Mouse (Mus musculus): ENCODE data around the gene Pfn3.
"Not testable (repeated sequence)": the region's sequence is repeated elsewhere in the genome, so short reads cannot be mapped to it uniquely, and the experiment has no call there.

Pfn3 gene

DNA sequence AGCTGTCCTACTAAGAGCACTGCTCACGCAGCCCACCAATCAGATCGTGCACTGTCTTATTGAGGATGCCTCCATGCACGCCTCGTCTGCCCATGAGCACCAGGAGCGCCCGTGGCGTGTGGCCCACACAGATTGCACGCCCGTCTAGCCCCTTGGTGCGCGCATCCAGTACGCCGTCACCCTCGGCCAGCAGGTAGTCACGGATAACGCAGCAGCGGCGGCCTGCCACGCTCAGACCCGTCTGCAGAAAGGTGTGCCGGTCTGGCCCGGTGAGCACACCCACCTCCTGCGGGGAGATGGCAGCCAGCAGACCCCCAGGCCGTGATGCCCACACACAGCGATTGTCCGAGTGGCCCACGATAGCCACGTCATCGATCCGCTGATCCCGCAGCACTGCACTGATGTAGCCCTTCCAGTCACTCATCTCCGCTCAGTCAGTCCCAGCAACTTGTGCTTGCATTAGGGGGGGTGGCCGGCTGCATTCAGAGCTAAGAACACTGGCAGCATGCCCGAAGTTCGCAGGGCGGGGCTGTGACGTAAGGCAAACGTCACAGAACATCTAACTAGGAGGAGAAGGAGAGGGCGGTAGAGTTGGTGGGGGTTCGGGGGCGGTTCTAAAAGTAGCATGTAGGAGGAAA, at the start of gene Pfn3:
Gene Pfn3, minus strand, starts transcription at position 490 of the 638 bp plus-strand sequence.
- DNase-seq (ENCODE audit: low spot score) = peak; percentile 20

DNA sequence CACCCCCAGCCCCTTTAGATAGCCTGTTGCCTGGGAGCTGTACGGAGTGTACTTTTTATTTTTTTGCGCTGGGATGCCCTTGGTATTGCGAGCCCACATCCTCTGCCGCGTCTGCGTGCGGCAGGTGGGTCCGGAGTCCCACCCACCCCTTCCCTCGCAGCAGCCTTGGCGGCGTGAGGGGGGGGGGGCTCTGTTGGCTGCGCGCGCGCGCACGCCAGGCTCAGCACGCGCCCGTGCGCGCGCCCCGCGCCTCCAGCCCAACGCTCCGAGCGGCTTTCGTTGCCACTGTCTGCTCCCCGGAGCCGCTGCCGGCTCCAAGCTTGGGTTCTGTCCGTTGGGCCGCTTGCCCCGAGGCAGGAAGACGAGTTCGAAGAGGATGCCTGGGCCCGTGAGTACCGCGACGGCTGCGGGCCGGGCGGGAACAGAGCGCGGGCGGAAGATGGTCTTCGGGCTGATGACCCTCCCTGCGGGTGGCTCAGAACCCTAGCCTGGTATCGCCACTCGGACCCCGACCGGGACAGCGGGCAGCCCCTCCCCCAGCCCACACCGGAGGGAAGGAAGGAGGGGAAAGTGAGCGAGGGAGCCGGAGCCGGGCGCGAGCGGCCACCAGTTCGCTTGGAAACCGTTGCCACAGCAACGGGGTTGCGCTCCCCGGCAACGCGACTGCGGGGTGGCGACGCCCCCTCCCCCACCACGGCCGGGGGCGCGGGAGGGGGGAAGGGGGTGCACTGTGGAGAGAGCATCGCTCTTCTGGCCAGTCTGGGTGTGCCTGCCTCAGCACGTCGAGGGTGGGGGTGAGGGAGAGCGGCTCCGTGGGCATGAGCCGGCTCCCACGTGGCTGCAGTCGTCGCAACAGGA, 49.2 kb upstream of the Pfn3 start, which contains the start of gene Prr7:
Gene Prr7, plus strand, starts transcription at position 241 of the 858 bp plus-strand sequence.
- no peak for DNase-seq (ENCODE audit: low spot score)

DNA sequence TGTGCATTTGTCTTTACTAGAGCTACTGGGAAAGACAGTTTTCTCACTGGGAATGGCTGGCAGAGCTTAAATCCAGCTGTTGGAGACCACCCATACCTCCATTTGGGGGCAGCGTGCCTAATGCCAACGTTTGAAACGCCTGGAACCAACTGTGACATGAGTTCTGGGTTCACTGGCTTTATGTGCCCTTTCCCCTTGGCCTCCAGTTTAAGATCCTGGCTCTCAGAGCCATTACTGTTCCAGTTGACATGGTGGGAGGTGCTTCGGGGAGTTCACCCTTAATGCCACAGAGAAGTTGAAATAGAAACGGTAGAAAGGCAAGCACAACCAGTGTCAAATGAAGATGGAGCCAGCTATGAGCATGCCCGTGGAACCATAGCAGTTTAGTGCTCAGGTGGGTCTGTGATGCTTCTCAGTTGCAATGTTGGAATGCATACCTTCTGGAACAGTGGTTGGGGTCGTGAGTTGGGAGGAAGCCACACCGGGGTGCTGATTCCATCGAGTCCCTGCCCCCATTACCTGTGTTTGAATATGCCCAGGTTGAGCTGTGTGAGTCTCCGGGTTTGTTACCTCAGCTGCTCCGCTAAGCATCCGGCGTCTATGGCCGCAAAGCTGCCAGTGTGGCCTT, 48.5 kb upstream of the Pfn3 start:
- DNase-seq (ENCODE audit: low spot score) = no peak

DNA sequence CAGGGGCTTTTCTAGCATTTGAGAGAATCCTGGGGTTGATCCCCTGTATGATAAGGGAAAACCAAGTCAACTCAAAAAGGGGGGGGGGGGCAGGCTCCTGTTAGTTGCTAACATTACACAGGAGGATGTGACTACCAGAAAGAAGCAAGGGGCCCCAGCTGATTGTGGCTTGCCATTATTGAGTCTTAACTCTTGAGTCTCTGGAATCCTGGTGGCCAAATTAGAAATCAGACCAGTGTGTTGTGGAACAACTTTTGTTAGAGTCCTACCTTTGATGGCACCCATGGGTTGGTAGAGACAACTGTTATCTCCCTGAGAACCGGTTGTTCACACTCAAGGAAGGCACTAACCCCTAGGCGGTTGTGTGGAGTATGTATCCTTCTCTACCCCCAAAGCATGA, 47.9 kb upstream of the Pfn3 start:
- DNase-seq (ENCODE audit: low spot score) = no peak

DNA sequence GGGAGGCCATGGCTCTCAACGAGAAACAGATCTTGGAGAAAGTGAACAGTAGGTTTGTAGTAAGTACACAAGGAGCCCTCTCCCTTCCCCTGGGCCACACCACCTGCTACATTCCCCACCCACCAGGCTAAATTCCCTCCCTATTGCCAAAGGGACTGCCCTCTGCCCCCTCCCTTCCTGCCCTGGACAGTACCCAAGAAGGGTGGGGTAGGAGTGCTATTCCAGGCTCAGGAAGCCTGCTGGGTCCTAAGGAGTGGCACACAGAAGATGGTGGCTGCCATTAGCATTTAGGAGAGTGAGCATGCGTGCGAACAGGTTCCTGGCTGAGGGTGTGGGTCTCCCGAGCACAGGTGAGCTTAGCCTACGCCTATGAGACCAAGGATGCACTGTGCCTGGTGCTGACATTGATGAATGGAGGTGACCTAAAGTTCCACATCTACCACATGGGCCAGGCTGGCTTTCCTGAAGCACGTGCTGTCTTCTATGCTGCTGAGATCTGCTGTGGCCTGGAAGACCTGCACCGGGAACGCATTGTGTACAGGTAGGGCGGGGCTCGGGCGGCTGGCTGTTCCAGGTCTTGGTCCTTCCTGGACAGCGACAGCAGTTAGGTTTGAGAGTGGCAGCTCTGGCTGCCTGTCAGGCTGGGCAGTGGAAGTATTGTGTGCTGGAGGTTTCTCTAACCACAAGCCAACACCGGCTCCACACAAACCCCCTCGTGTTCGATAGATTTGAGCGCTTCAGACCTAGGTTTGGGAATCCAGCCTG, 36.9 kb upstream of the Pfn3 start:
- DNase-seq (ENCODE audit: low spot score) = peak; percentile 69

DNA sequence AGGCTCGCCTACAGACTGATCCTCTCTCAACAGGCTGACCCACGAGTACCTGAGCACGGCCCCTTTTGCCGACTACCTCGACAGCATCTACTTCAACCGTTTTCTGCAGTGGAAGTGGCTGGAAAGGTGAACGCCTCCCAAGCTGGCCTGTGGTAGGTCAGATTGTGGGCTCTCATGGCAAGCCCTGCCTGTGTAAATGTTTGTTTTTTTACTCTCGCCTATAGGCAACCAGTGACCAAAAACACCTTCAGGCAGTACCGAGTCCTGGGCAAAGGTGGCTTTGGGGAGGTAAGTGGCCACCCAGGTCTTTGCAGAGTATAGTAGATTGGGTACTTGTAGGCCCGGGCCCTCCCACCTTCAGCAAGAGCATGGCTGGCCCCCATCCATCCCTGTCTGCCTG, 36.3 kb upstream of the Pfn3 start:
- no peak for DNase-seq (ENCODE audit: low spot score)

DNA sequence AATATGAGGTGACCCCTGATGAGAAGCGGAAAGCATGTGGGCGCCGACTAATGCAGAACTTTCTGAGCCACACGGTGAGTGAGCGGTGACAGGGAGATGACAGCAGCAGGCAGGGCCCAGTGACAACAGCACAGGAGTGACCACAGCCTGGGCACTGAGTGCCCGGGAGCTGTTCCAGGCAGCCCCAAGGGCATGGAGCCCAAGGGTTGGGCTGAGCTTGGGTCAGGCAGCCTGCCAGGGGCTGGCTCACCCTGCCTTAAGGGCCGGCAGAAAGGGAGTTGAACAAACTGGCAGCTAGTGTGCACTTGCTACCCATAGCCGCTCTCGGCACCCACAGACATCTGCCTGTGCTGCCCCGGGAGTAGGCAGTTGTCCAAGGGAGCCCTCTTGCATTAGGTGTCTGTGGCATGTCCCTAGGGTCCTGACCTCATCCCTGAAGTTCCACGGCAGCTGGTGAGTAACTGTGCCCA, 35.5 kb upstream of the Pfn3 start:
- peak; percentile 64 for DNase-seq (ENCODE audit: low spot score)

DNA sequence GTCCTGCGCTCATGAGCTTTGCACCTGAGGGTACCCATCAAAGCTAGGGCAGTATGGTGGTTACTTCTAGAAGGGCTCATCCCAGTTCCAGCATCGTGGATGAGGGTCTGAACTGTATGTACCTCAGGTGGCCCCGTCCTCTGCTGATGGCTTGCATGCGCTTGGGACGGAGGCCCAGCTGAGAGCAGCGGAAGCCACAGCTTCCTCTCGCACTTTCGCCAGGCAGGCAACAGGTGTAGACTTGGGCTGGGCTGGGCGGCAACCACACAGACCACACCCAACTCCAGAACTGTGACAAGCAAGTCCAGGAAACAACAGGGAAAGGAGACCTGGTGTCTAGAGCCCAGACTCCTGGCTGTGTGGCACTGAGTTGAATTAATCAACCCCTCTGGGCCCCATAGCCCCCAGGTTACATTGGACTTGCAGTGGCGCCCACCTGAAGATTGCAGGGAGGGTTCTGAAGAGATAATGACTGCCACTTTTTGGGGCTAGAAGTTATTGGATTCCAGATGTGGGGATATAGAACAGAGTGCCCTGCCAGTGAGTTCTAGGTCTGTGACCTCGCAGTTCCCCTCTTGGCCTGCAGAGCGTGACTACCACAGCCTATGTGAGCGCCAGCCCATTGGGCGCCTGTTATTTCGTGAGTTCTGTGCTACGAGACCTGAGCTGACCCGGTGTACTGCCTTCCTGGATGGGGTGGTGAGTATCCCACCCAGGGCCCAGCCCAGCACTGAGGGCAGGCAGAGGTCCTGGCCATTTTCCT, 34.8 kb upstream of the Pfn3 start:
- DNase-seq (ENCODE audit: low spot score) = no peak

DNA sequence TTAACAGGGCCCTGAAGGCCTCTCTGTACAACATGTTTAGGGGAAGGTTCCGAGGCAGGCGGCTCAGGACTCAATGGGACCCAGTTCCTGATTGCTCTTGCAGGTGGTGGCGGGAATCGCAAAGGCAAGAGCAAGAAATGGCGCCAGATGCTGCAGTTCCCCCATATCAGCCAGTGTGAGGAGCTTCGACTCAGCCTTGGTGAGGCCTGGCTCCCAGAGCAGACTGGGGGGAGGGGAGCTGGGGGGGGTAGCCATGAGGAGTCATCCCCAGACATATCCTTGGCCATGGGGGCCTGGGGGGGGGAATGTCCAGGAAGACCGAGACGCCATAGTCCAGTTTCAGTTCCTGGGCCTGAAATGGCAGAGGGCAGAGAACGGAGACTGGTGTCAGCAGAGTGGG, 34.2 kb upstream of the Pfn3 start:
- no peak for DNase-seq (ENCODE audit: low spot score)

DNA sequence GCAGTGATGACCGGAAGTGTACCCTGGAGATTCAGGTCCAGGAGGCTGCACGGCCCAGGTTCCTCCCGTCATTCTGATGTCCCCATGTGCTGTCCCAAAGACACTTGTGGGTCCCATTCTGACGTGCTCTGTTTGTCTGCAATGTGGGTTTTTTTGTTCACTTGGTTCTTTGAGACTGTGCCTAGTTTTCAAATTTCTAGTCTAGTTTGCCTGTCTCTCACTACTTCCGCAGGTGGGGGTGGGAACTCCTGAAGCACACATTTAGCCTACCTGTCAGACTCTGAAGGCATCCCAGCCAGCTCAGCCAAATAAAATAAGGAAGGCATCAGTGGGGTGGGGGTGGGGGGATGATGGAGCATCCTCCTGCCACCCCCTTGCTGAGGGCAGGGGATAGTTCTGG, 33.1 kb upstream of the Pfn3 start:
- DNase-seq (ENCODE audit: low spot score) = no peak

DNA sequence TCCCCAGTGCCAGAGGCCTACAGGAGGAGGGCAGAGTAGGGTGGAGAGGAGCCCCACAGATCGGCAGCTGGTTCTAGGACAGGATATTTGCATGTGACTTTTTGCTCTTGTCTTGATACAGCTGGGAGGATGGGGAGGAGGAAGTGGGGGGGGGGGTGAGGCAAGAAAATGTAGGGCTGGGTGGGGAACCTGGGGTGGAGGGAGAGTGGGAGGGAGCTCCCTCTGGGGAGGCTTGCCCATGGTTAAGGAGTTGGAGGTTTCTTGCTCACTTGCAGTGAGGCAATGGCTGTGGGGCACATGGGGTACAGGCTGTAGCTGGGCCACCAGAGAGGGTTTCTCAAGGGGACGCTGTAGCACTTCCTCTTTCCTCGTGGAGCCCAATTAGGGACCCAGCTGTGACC, 32.5 kb upstream of the Pfn3 start:
- DNase-seq (ENCODE audit: low spot score) = peak; percentile 61

DNA sequence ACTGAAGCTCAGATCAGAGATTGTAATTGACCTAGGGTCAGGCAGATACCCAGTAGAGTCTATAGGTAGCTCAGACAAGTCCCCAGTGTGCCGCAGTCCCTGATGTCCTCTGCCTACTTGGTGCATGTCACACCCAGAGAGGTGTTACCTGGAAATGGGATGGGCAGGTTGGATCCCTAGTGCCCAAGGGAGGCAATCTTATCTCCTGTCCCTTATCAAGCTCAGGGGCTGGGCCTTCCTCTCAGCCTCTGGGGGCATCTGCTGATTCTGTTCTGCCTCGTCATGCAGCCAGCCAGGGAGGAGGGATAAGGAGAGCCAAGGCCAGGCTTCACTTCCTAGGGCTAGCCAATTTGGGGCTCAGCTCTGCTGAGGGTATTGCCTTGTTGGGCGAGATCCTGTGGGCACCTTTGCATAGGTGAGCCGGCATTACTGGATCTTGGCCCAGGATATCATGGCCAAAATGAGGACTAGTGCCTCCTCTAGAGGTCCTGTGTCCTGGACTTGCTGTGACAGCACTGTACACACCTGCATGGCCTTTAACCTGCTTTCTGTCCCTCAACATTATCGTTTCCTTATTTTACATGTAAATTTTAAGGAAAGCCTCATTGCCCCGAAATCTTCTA, 31.6 kb upstream of the Pfn3 start:
- no peak for DNase-seq (ENCODE audit: low spot score)

DNA sequence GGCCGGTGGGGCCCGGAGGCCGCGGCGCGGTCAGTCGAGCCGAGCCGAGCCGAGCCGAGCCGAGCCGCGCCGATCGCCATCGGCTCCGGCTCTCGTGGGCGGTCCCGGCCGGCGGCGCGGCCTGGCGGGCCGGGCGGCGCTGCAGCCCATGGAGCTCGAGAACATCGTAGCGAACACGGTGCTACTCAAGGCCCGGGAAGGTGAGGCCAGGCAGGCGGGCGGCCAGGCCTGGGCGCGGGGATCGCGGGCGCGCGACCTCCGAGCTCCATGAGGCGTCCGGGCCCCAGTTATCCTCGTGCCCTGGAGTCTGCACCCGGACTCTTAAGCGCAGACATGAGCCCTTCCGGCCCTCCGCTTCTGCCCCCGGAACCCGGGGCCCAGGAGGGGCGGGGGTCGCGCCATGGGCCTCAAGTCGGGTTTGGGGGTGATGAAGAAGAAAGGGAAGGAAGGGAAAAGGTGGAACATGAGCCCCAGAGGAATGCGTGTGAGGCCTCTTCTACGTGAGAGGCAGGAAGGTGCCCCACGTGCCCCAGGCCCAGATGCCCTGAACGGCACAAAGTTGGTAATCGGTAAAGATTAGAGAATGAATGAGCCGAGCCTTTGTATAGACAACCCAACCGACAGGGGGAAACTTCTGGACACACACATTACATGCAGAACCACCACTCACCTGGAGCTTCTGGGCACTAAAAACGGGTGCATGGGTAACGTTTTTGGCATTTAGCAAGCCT, 30.5 kb upstream of the Pfn3 start:
- no peak for DNase-seq (ENCODE audit: low spot score)

DNA sequence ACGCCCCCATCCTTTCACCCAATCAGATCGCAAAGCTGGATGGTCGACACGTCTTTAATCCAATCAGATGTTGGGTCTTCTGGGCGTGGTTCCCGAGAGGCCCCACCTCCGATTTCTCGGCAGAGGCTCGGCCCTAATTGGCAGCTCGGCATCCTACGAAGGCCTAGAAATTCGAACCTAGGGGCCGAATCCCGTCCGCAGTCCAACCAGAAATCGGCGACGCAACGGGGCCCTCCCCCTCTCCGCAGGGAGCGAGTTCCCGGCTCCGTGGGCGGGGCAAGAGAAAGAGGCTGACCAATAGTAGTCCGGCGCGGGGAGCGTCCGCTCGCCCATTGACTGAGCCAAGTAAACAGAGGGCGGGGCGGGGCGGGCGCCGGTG, 29.9 kb upstream of the Pfn3 start, which contains the start of gene Grk6:
Gene Grk6, plus strand, starts transcription at position 136 of the 379 bp plus-strand sequence.
- DNase-seq (ENCODE audit: low spot score) = peak; percentile 100

DNA sequence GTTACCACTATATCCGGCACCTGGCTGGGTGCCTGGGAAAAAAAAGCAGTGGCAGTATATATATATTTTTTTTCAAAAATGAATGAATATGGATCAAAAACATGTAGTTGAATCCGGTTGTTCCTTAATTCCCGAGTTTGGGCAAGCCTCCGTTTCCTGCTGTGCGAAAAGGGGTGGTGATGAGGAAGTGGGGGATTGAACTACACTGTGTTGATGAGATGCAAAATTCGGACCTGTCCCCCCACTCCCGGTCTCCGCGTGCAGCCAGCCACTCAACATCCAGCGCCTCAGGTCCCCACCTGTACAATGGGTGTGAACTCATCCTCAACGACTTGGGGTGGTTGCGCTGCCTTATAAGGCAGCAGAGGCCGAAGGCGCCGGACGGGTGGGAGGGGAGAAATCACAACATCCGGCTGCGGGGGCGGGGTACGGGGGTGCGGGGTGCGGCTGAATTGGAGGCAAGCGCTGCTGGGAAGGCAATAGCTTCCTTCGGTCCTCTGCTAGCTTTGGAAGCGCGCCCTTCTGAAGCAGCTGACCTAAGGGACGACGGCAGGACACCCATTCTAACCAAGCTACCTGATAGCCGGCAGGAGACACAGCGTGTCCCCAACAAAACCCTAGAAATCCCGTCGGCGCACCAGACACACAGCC, 29.4 kb upstream of the Pfn3 start:
- DNase-seq (ENCODE audit: low spot score) = peak; percentile 90

DNA sequence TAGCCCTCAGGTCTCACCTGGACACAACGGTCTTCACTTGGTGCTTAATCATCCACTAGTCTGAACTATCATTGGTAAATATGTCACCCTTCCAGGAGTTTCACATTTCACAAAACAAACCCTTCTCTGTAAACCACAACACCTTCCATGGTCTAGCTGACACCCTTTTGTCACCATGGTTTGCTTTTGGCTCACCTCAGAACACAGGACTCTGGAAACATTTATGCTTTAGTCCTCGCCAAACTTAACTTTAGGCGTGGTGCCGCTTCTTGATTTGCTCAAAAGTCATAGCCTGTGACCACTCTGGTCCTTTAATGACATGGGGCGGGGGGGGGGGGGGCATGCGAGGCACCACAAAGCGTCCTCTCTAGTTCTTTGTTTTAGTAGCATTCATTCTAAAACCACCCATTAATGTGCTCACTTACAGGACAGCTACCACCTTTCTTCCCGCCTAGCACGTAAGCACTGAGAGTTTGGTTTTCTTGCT, 28.8 kb upstream of the Pfn3 start:
- no peak for DNase-seq (ENCODE audit: low spot score)

DNA sequence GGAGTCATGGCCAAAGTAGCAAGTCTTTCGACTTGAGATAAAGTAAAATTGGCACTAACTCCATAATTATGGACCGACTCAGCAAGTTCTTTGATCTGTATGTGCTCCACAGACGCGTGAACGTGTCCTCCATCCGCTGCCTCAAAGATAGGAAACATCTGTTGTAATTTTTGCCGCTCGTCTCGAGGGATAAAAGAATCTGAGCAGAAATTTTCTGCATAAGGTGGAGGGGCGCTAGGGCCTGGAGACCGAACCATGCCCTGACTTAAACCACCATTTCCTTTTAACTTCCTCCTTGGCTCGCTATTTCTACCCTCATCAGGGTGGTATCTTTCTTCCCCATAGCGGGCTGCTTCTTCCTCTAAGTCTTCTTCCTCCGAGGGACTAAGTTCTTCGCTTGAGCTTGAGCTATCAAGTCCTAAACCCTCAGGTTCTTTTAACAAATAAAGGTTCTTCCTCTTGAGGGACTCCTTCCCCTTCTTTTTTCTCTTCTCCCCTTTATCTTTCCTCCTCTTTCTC, 22.1 kb upstream of the Pfn3 start:
- DNase-seq (ENCODE audit: low spot score) = not testable (repeated sequence)

DNA sequence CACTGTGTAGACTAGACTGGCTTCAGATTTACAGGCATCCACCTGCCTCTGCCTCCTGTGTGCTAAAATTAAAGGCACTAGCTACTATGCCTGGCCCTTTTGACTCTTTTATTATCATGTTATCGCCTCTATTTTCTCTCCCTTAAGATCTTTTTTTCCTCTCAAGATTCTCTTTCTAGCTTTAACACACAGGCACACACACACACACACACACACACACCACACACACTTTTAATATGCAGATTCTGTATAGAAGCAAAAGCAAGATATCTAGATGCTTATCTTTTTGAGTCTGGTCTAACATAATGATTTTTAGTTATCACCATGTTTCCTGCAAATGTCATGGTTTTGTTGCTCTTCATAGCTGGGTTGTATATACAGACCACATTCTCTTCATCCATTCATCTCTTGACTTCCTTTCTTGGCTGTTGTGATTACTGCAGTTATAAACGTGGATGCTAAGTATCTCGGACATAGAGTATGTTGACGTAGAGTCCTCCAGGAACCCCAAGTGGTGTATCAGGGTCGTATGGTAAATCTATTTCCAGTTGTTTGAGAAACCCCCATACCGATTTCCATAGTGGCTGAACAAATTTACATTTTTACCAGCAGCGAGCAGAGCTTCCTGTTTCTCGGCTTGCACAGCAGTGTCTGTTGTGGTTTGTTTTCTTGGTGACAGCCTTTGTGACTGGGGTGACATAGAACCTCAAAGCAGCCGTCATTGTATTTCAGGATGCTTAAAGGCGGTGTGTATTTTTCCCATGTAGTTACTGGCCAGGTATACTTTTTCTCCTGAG, 17.1 kb upstream of the Pfn3 start:
- peak; percentile 62 for DNase-seq (ENCODE audit: low spot score)

All from lung, postnatal 25 days (tissue).